Mouse (Mus musculus): ENCODE measurements at regions not wholly inside any gene's neighbourhood (a gene's known extent, or its start where the extent isn't known, plus 50 kb on each side); places are given as distances from the start of the nearest gene placed in this dataset.

DNA sequence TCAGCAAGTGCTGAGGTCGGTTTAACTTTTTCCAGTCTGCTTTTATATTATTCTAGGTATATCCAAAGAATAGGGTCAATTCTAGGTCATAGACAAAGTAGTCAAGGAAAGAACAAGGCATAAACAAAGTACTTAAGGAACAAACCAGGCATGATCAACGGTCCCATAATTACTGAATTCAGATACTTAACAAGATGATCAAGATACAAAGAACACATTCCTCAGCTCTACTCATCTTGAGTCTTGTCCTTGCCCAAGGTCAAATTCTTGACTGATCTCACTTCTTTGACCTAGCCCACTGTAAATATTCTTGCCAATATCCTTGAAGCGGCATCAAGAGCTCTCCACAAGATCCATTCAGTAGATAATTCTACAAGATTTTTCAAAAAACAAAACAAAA is 458.1 kb upstream of the Nr5a2 start:
- Histone ChIP-seq H3K27ac (replicated peaks in 1 of 2; ENCODE audit: control insufficient read depth in 1 of 2, insufficient read depth in 1 of 2, low read depth in 2 of 2, low read length in 2 of 2) (no peak overlapping the region), H3K9ac (ENCODE audit: low read length) (no peak overlapping the region), H3K9me3 (ENCODE audit: control insufficient read depth, low read length) (no peaks in the 10 kb centered on the region), H3K27me3 (ENCODE audit: control insufficient read depth, insufficient read depth, low read length) (no peaks in the 10 kb centered on the region), H3K4me2 (ENCODE audit: low read length) (no peak overlapping the region), H3K36me3 (ENCODE audit: control insufficient read depth, insufficient read depth, low read length) (no peaks in the 10 kb centered on the region), H3K4me3 (ENCODE audit: control insufficient read depth in 1 of 2, insufficient read depth in 1 of 2, low read depth in 1 of 2, low read length in 2 of 2) (no peak overlapping the region), H3K4me1 (ENCODE audit: control insufficient read depth in 2 of 2, insufficient read depth in 2 of 2, low read length in 2 of 2) (no peaks in the 10 kb centered on the region)
- no peak for ATAC-seq (ENCODE audit: insufficient number of reproducible peaks, insufficient read depth, low FRiP score, low read depth)
- WGBS, result 76% methylated on average over 3 of the region's 3 CpGs

DNA sequence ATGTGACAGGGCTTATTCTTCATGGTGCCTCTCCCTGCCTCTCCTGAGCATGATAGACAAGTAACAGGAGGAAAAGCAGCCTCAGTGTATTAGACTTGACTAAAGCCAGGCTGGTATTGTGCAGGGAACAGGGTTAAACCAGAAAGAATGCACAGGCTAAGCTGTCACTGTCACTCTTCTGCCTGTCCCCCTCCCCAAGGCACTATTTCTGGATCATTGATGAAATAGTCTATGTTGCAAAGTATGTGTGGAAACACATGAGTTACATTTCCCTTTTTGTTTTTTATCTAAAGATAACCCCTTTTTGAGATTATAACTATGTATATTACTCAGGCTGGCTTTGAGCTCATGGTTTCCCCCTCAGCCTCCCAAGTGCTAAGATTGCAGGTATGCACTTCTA is 436.5 kb upstream of the Nr5a2 start:
- Histone ChIP-seq H3K36me3 (ENCODE audit: control insufficient read depth, insufficient read depth, low read length) (no peaks in the 10 kb centered on the region), H3K4me3 (ENCODE audit: control insufficient read depth in 1 of 2, insufficient read depth in 1 of 2, low read depth in 1 of 2, low read length in 2 of 2) (no peak overlapping the region), H3K4me2 (ENCODE audit: low read length) (no peak overlapping the region), H3K9ac (ENCODE audit: low read length) (no peak overlapping the region), H3K4me1 (ENCODE audit: control insufficient read depth in 2 of 2, insufficient read depth in 2 of 2, low read length in 2 of 2) (no peaks in the 10 kb centered on the region), H3K9me3 (ENCODE audit: control insufficient read depth, low read length) (no peaks in the 10 kb centered on the region), H3K27me3 (ENCODE audit: control insufficient read depth, insufficient read depth, low read length) (no peaks in the 10 kb centered on the region), H3K27ac (replicated peaks in 1 of 2; ENCODE audit: control insufficient read depth in 1 of 2, insufficient read depth in 1 of 2, low read depth in 2 of 2, low read length in 2 of 2) (no peak overlapping the region)
- no peak for ATAC-seq (ENCODE audit: insufficient number of reproducible peaks, insufficient read depth, low FRiP score, low read depth)

DNA sequence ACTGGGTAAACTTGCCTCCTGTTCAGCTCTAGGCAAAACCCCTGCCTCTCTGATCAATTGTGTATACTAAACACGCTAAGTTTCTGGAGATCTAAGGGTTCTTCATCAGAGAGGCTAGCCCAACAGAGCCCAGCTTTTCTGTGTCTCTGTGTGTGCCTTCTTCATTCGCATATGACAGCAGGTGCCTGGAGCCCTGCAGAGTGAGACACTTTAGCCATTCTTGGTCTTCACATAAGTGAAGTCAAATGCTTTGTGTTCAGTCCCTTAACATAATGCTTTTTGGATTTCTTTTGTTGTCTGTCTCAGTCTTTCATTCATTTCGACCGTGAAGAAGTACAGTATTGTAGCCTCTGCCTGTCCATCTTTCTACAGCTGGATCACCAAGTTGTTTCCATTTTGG is 427.3 kb upstream of the Nr5a2 start:
- H3K9me3 ChIP-seq (ENCODE audit: control insufficient read depth, low read length), result no peaks in the 10 kb centered on the region
- no peak for ATAC-seq (ENCODE audit: insufficient number of reproducible peaks, insufficient read depth, low FRiP score, low read depth)

DNA sequence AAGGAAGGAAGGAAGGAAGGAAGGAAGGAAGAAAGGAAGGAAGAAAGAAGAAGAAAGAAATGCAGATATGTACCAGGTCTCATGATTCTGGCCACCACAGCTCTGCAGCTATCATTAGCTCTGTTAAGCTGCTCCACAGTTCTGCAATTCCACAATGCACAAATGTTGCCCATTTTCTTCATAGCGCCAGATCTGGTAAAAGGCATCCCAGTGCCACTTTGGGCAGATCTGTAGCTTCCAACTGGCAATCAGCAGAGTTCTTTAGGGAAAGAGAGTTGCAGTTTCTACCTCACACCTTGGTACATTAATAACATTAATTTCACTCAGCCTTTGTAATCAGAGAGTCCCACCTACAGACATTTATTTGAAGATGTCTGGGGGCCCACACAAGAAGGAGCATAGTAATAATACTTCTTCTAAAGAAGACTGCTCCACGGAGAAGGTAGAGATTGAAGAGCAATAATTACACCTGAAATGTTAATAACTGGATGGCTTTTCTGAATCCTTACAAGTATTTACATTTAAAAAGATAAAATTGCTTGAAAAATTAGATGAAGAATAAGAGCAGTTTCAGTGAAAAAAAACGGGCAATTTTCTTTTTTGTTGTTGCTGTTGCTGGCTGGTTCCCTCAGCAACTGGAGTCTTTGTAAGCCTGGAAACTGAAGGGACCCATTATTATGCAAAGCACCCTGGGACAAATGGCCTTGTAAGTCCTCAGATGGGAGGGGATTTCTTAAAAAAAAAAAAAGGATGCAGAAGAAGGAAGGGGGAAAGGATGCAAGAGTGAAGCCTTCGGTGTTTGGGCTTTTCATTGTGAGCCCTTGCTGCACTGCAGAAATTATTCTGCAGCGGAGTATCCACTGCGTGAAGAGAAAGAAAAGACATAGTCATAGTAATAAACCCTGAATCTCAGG is 418.1 kb upstream of the Nr5a2 start:
- WGBS, result 37% methylated on average over 6 of the region's 6 CpGs
- no peaks in the 10 kb centered on the region for H3K9me3 ChIP-seq (ENCODE audit: control insufficient read depth, low read length)
- no peak overlapping the region for H3K4me2 ChIP-seq (ENCODE audit: low read length)
- H3K4me3 ChIP-seq (ENCODE audit: control insufficient read depth in 1 of 2, insufficient read depth in 1 of 2, low read depth in 1 of 2, low read length in 2 of 2), result no peak overlapping the region
- no peak overlapping the region for H3K27ac ChIP-seq (replicated peaks in 1 of 2; ENCODE audit: control insufficient read depth in 1 of 2, insufficient read depth in 1 of 2, low read depth in 2 of 2, low read length in 2 of 2)
- H3K27me3 ChIP-seq (ENCODE audit: control insufficient read depth, insufficient read depth, low read length), result no peaks in the 10 kb centered on the region
- H3K4me1 ChIP-seq (ENCODE audit: control insufficient read depth in 2 of 2, insufficient read depth in 2 of 2, low read length in 2 of 2), result 0 out of 4 replicates have a peak, but pooled peaks cover 0 to 4% of the 10 kb centered on the region in 2 experiments
- no peaks in the 10 kb centered on the region for H3K36me3 ChIP-seq (ENCODE audit: control insufficient read depth, insufficient read depth, low read length)
- no peak for ATAC-seq (ENCODE audit: insufficient number of reproducible peaks, insufficient read depth, low FRiP score, low read depth)
- H3K9ac ChIP-seq (ENCODE audit: low read length), result no peak overlapping the region

More for the DNA sequence above, 427.3 kb upstream of the Nr5a2 start:
- no peaks in the 10 kb centered on the region for H3K27me3 ChIP-seq (ENCODE audit: control insufficient read depth, insufficient read depth, low read length)
- H3K4me3 ChIP-seq (ENCODE audit: control insufficient read depth in 1 of 2, insufficient read depth in 1 of 2, low read depth in 1 of 2, low read length in 2 of 2), result no peak overlapping the region
- 70% methylated on average over 4 of the region's 4 CpGs for WGBS
- H3K4me2 ChIP-seq (ENCODE audit: low read length), result no peak overlapping the region
- H3K4me1 ChIP-seq (ENCODE audit: control insufficient read depth in 2 of 2, insufficient read depth in 2 of 2, low read length in 2 of 2), result no peaks in the 10 kb centered on the region
- no peak overlapping the region for H3K27ac ChIP-seq (replicated peaks in 1 of 2; ENCODE audit: control insufficient read depth in 1 of 2, insufficient read depth in 1 of 2, low read depth in 2 of 2, low read length in 2 of 2)
- H3K36me3 ChIP-seq (ENCODE audit: control insufficient read depth, insufficient read depth, low read length), result no peaks in the 10 kb centered on the region
- no peak overlapping the region for H3K9ac ChIP-seq (ENCODE audit: low read length)

DNA sequence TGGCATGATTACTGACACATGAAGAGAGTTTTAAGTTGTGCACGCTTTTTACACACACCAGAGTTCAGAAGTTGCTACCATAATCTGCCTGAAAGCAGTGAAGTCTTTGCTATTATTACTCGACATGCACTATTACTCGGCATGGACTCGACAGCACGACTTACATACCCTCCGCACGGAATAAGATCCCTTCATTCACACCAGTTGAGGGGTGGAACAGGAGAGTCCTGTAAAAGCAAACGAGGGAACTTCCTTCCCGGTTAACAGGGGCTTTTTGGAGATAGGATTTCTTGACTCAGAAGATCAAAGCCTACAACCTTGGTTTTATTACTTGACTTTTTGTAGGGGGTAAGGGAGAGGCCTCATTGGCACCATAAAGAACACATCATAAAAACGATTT is 416.4 kb upstream of the Nr5a2 start:
- Histone ChIP-seq H3K9me3 (ENCODE audit: control insufficient read depth, low read length) (no peaks in the 10 kb centered on the region), H3K36me3 (ENCODE audit: control insufficient read depth, insufficient read depth, low read length) (no peaks in the 10 kb centered on the region), H3K27me3 (ENCODE audit: control insufficient read depth, insufficient read depth, low read length) (no peaks in the 10 kb centered on the region), H3K9ac (ENCODE audit: low read length) (no peak overlapping the region), H3K4me2 (ENCODE audit: low read length) (no peak overlapping the region), H3K4me3 (ENCODE audit: control insufficient read depth in 1 of 2, insufficient read depth in 1 of 2, low read depth in 1 of 2, low read length in 2 of 2) (no peak overlapping the region), H3K4me1 (ENCODE audit: control insufficient read depth in 2 of 2, insufficient read depth in 2 of 2, low read length in 2 of 2) (0 out of 4 replicates have a peak, but pooled peaks cover 0 to 4% of the 10 kb centered on the region in 2 experiments), H3K27ac (replicated peaks in 1 of 2; ENCODE audit: control insufficient read depth in 1 of 2, insufficient read depth in 1 of 2, low read depth in 2 of 2, low read length in 2 of 2) (no peak overlapping the region)
- ATAC-seq (ENCODE audit: insufficient number of reproducible peaks, insufficient read depth, low FRiP score, low read depth), result no peak
- 70% methylated on average over 10 of the region's 10 CpGs for WGBS

DNA sequence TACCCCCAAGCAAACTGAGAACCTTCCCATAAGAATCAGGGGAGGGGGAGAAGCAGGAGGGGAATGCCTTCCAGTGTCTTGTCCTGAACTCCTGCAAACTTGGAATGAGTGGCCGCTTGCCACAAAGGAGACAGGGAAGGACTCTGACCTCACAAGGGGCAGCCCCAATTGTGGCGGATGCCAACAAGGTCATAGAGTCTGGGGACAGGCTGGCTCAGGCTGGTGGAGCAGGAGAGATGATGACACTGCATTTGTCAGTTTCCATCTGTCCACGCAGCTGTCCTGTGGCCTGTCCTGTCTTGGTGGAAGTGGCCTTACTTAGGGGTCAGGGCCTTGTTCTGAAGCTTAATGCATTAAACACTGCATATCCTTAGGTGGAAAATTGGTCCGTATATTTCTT is 414.4 kb upstream of the Nr5a2 start:
- 65% methylated on average over 4 of the region's 4 CpGs for WGBS
- Histone ChIP-seq H3K4me1 (ENCODE audit: control insufficient read depth in 2 of 2, insufficient read depth in 2 of 2, low read length in 2 of 2) (0 out of 4 replicates have a peak, but pooled peaks cover 0 to 4% of the 10 kb centered on the region in 2 experiments), H3K9me3 (ENCODE audit: control insufficient read depth, low read length) (no peaks in the 10 kb centered on the region), H3K4me3 (ENCODE audit: control insufficient read depth in 1 of 2, insufficient read depth in 1 of 2, low read depth in 1 of 2, low read length in 2 of 2) (no peak overlapping the region), H3K4me2 (ENCODE audit: low read length) (no peak overlapping the region), H3K27ac (replicated peaks in 1 of 2; ENCODE audit: control insufficient read depth in 1 of 2, insufficient read depth in 1 of 2, low read depth in 2 of 2, low read length in 2 of 2) (no peak overlapping the region), H3K36me3 (ENCODE audit: control insufficient read depth, insufficient read depth, low read length) (no peaks in the 10 kb centered on the region), H3K9ac (ENCODE audit: low read length) (no peak overlapping the region), H3K27me3 (ENCODE audit: control insufficient read depth, insufficient read depth, low read length) (no peaks in the 10 kb centered on the region)
- no peak for ATAC-seq (ENCODE audit: insufficient number of reproducible peaks, insufficient read depth, low FRiP score, low read depth)

DNA sequence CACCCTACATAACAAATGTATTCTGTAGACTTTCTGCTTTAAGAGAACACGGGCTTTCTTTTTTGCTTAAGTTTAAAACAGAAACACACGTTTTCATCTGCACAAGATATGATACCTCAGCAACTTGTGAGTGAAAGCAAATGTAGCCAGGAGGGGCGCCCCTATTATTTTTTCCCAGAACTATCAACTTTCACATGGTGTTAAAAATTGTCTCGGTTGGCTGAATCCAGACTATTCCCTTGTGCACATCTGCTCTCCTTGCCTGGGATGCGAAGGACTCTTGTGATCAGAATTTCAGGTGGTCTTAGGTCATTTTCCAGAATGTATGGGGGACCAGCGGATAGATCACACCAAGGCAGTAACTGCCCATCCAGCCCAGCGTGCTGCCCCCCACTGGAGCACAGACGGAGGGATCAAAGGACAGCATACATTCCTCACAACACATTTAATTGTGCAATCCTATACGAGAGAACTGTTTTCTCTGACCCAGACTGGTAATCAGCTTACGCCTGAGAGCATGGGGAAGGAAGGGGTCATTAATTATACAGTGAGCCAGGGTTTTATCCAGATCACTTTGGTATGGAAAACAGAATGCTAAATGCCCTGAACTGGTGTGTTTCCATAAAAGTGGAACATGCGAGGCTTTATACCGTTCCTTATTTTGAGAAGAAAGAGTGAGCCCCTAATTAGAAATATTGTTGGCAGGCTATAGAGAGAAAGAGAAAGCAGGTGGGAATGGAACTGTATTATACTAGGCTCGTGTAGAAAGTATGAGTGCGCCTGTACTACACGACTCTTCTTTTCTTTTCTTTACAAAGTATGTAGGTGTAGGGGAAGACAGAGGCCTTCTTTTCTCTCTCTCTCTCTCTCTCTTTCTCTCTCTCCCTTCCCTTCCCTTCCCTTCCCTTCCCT is 413.5 kb upstream of the Nr5a2 start:
- H3K9ac ChIP-seq (ENCODE audit: low read length), result no peak overlapping the region
- no peak overlapping the region for H3K27ac ChIP-seq (replicated peaks in 1 of 2; ENCODE audit: control insufficient read depth in 1 of 2, insufficient read depth in 1 of 2, low read depth in 2 of 2, low read length in 2 of 2)
- H3K36me3 ChIP-seq (ENCODE audit: control insufficient read depth, insufficient read depth, low read length), result no peaks in the 10 kb centered on the region
- H3K4me2 ChIP-seq (ENCODE audit: low read length), result no peak overlapping the region
- H3K27me3 ChIP-seq (ENCODE audit: control insufficient read depth, insufficient read depth, low read length), result no peaks in the 10 kb centered on the region
- WGBS, result 73% methylated on average over 15 of the region's 15 CpGs
- no peak overlapping the region for H3K4me3 ChIP-seq (ENCODE audit: control insufficient read depth in 1 of 2, insufficient read depth in 1 of 2, low read depth in 1 of 2, low read length in 2 of 2)
- H3K9me3 ChIP-seq (ENCODE audit: control insufficient read depth, low read length), result no peaks in the 10 kb centered on the region
- H3K4me1 ChIP-seq (ENCODE audit: control insufficient read depth in 2 of 2, insufficient read depth in 2 of 2, low read length in 2 of 2), result 0 out of 4 replicates have a peak, but pooled peaks cover 0 to 4% of the 10 kb centered on the region in 2 experiments
- ATAC-seq (ENCODE audit: insufficient number of reproducible peaks, insufficient read depth, low FRiP score, low read depth), result no peak

Measured in heart, embryonic 14.5 days (tissue).